Mouse (Mus musculus): ENCODE measurements around the gene Rin3. TPM values are rescaled to one million over a fixed set of nuclear protein-coding genes. Genes with fewer than 3 reads are reported as not detected.
A peak's percentile ranks its signal among the peaks of the same experiment; 100 is the strongest.

Rin3 gene
- polyA plus RNA-seq, 1 experiment, result 16.7 TPM

GRCm38 (mm10) chr12:102286681-102287414, 4.0 kb downstream of the Rin3 start:
- Histone ChIP-seq H3K4me3 (ENCODE audit: insufficient read depth, poor library complexity, severe bottlenecking) (no peak overlapping the region), H3K27me3 (ENCODE audit: control insufficient read depth, insufficient read depth, insufficient read length) (no peaks in the 10 kb centered on the region), H3ac (ENCODE audit: control insufficient read depth, insufficient read length, low read depth) (no peak overlapping the region), H3K36me3 (ENCODE audit: control insufficient read depth, insufficient read depth) (no peaks in the 10 kb centered on the region), H3K79me3 (ENCODE audit: low read depth) (peaks cover 41% of the 10 kb centered on the region), H3K79me2 (ENCODE audit: control insufficient read depth, insufficient read depth) (peaks cover 82% of the 10 kb centered on the region)
- TF ChIP-seq MYOD1 (IDR thresholded peaks at IDR 0.05; ENCODE audit: control insufficient read depth, insufficient read length, low read depth) (peak; percentile 91), CEBPB (IDR thresholded peaks at IDR 0.05; ENCODE audit: low read depth) (no peak)

- Histone ChIP-seq H3K4me3 (ENCODE audit: insufficient read depth, poor library complexity, severe bottlenecking) (no peak overlapping the region), H3K79me3 (ENCODE audit: low read depth) (peaks cover 54% of the 10 kb centered on the region), H3K36me3 (ENCODE audit: control insufficient read depth, insufficient read depth) (no peaks in the 10 kb centered on the region), H3K27me3 (ENCODE audit: control insufficient read depth, insufficient read depth, insufficient read length) (no peaks in the 10 kb centered on the region), H3ac (ENCODE audit: control insufficient read depth, insufficient read length, low read depth) (no peak overlapping the region), H3K79me2 (ENCODE audit: control insufficient read depth, insufficient read depth) (peaks cover 94% of the 10 kb centered on the region)
- TF ChIP-seq MYOD1 (IDR thresholded peaks at IDR 0.05; ENCODE audit: control insufficient read depth, insufficient read length, low read depth), result no peak
- no peak for TF ChIP-seq CTCF (IDR thresholded peaks at IDR 0.05; ENCODE audit: control insufficient read depth, insufficient read depth, insufficient read length)
- TF ChIP-seq FOSL1 (IDR thresholded peaks at IDR 0.05; ENCODE audit: insufficient read depth, low read length, poor library complexity, severe bottlenecking), result no peak
- TF ChIP-seq USF1 (IDR thresholded peaks at IDR 0.05; ENCODE audit: low read depth), result no peak
- TF ChIP-seq MAX (IDR thresholded peaks at IDR 0.05), result no peak
- no peak for TF ChIP-seq MYOG (IDR thresholded peaks at IDR 0.05; ENCODE audit: control insufficient read depth, extremely low read depth, insufficient read length)
- no peak for TF ChIP-seq CEBPB (IDR thresholded peaks at IDR 0.05; ENCODE audit: low read depth)
These were observed 5.2 kb downstream of the Rin3 start for GRCm38 (mm10) chr12:102287904-102288602.

GRCm38 (mm10) chr12:102288846-102289245, 6.0 kb downstream of the Rin3 start:
- H3K36me3 ChIP-seq (ENCODE audit: control insufficient read depth, insufficient read depth), result no peaks in the 10 kb centered on the region
- peaks cover 60% of the 10 kb centered on the region for H3K79me3 ChIP-seq (ENCODE audit: low read depth)
- TF ChIP-seq CEBPB (IDR thresholded peaks at IDR 0.05; ENCODE audit: low read depth) (no peak), USF1 (IDR thresholded peaks at IDR 0.05; ENCODE audit: low read depth) (no peak), MAX (IDR thresholded peaks at IDR 0.05) (no peak), MYOG (IDR thresholded peaks at IDR 0.05; ENCODE audit: control insufficient read depth, extremely low read depth, insufficient read length) (no peak), MYOD1 (IDR thresholded peaks at IDR 0.05; ENCODE audit: control insufficient read depth, insufficient read length, low read depth) (no peak), CTCF (IDR thresholded peaks at IDR 0.05; ENCODE audit: control insufficient read depth, insufficient read depth, insufficient read length) (no peak), FOSL1 (IDR thresholded peaks at IDR 0.05; ENCODE audit: insufficient read depth, low read length, poor library complexity, severe bottlenecking) (no peak)
- no peaks in the 10 kb centered on the region for H3K27me3 ChIP-seq (ENCODE audit: control insufficient read depth, insufficient read depth, insufficient read length)
- no peak overlapping the region for H3ac ChIP-seq (ENCODE audit: control insufficient read depth, insufficient read length, low read depth)
- H3K4me3 ChIP-seq (ENCODE audit: insufficient read depth, poor library complexity, severe bottlenecking), result no peak overlapping the region
- peaks cover 100% of the 10 kb centered on the region for H3K79me2 ChIP-seq (ENCODE audit: control insufficient read depth, insufficient read depth)

- no peak overlapping the region for H3K4me3 ChIP-seq (ENCODE audit: insufficient read depth, poor library complexity, severe bottlenecking)
- H3K27me3 ChIP-seq (ENCODE audit: control insufficient read depth, insufficient read depth, insufficient read length), result no peaks in the 10 kb centered on the region
- H3K79me2 ChIP-seq (ENCODE audit: control insufficient read depth, insufficient read depth), result peaks cover 100% of the 10 kb centered on the region
- H3K79me3 ChIP-seq (ENCODE audit: low read depth), result peaks cover 59% of the 10 kb centered on the region
- no peak overlapping the region for H3ac ChIP-seq (ENCODE audit: control insufficient read depth, insufficient read length, low read depth)
- TF ChIP-seq MAX (IDR thresholded peaks at IDR 0.05) (no peak), USF1 (IDR thresholded peaks at IDR 0.05; ENCODE audit: low read depth) (no peak), CEBPB (IDR thresholded peaks at IDR 0.05; ENCODE audit: low read depth) (no peak), CTCF (IDR thresholded peaks at IDR 0.05; ENCODE audit: control insufficient read depth, insufficient read depth, insufficient read length) (no peak), FOSL1 (IDR thresholded peaks at IDR 0.05; ENCODE audit: insufficient read depth, low read length, poor library complexity, severe bottlenecking) (no peak), MYOG (IDR thresholded peaks at IDR 0.05; ENCODE audit: control insufficient read depth, extremely low read depth, insufficient read length) (no peak), MYOD1 (IDR thresholded peaks at IDR 0.05; ENCODE audit: control insufficient read depth, insufficient read length, low read depth) (no peak)
- no peaks in the 10 kb centered on the region for H3K36me3 ChIP-seq (ENCODE audit: control insufficient read depth, insufficient read depth)
These were observed 6.7 kb downstream of the Rin3 start for GRCm38 (mm10) chr12:102289568-102289967.

- TF ChIP-seq MAX (IDR thresholded peaks at IDR 0.05) (no peak), CTCF (IDR thresholded peaks at IDR 0.05; ENCODE audit: control insufficient read depth, insufficient read depth, insufficient read length) (no peak), CEBPB (IDR thresholded peaks at IDR 0.05; ENCODE audit: low read depth) (no peak), MYOG (IDR thresholded peaks at IDR 0.05; ENCODE audit: control insufficient read depth, extremely low read depth, insufficient read length) (no peak), MYOD1 (IDR thresholded peaks at IDR 0.05; ENCODE audit: control insufficient read depth, insufficient read length, low read depth) (no peak), USF1 (IDR thresholded peaks at IDR 0.05; ENCODE audit: low read depth) (no peak), FOSL1 (IDR thresholded peaks at IDR 0.05; ENCODE audit: insufficient read depth, low read length, poor library complexity, severe bottlenecking) (no peak)
- Histone ChIP-seq H3K27me3 (ENCODE audit: control insufficient read depth, insufficient read depth, insufficient read length) (no peaks in the 10 kb centered on the region), H3K79me3 (ENCODE audit: low read depth) (peaks cover 55% of the 10 kb centered on the region), H3K79me2 (ENCODE audit: control insufficient read depth, insufficient read depth) (peaks cover 94% of the 10 kb centered on the region), H3ac (ENCODE audit: control insufficient read depth, insufficient read length, low read depth) (no peak overlapping the region), H3K4me3 (ENCODE audit: insufficient read depth, poor library complexity, severe bottlenecking) (no peak overlapping the region), H3K36me3 (ENCODE audit: control insufficient read depth, insufficient read depth) (no peaks in the 10 kb centered on the region)
These were observed 7.8 kb downstream of the Rin3 start for GRCm38 (mm10) chr12:102290662-102291061.
